Mouse (Mus musculus) MN1 (cell line): ENCODE measurements around the gene Fam47c.

Source experiments
- DNase-seq: peaks from one replicate; pipeline ENCODE4 v3.0.0-alpha.2; 2016; ENCODE audit warnings: low spot score

Fam47c gene

DNA sequence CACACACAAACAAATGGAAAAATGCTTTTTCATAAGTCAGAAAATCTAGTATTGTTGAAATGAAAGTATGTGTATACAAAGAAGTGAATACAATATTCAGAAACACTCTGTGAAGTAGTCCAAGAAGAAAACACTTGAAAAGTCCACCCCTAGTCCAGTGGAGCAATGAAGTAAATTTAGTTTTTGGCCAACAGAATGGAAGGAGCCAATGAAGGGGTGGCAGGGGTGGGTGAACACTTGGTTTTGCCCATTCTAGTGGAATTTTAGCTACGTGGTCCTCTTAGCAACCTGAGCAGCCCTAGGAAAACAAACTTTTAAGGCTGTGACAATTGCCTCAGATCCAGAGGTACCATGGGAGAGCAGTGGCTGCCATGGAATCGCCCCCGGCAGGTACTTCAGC is at the start of gene Fam47c:
Gene Fam47c, plus strand, starts transcription at position 301 of the 400 bp plus-strand sequence.
- no peak for DNase-seq

DNA sequence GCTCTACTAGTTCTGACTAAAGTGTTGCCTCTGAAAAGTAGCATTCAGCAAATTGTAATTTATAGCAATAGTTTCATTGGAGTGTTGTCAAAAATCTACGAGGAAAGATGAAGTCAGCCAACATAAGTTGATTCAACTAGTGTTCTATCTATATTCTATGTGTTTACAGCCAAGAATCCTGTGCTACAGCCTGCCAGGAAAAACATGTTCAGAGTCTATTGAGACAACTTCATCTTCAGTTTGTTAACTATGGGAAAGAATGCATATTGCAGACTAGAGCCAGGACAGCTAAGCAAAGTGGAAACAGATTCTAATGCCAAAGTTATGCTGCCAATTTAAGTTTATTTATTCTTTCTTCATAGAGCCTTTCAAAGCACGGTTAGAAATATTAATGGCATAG is 31.8 kb downstream of the Fam47c start:
- no peak for DNase-seq

DNA sequence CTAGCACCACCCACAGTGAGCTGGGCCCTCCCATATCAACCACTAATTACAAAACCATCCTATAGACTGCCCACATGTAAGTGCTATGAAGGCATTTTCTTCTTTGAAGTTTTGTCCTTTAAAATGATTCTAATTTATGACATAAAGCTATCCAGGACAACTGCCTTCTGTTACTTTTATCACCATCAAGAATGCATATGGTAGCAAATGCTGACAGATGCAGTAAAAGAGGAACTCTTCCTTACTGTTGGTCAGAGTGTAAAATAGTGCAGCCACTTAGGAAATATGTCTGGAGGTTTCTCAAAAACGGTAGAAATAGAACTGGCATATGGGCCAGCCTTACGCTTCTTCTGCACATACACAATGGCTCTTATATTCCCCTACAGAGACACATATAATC is 39.5 kb downstream of the Fam47c start:
- DNase-seq = no peak
